Mouse (Mus musculus) testis, postnatal 14 days (tissue): ENCODE data around the gene Chrm2.

Source experiments
- DNase-seq: peaks from one replicate; pipeline ENCODE4 v3.0.0; 2021; ENCODE audit warnings: low spot score

The Chrm2 gene

GRCm38 (mm10) chr6:36387612-36388400, at the start of gene Chrm2:
Chrm2 (plus strand) TSS chr6:36388084.
- DNase-seq = no peak

GRCm38 (mm10) chr6:36373983-36374382, 13.9 kb upstream of the Chrm2 start:
- DNase-seq = no peak

GRCm38 (mm10) chr6:36377936-36378335, 9.9 kb upstream of the Chrm2 start:
- no peak for DNase-seq

DNA sequence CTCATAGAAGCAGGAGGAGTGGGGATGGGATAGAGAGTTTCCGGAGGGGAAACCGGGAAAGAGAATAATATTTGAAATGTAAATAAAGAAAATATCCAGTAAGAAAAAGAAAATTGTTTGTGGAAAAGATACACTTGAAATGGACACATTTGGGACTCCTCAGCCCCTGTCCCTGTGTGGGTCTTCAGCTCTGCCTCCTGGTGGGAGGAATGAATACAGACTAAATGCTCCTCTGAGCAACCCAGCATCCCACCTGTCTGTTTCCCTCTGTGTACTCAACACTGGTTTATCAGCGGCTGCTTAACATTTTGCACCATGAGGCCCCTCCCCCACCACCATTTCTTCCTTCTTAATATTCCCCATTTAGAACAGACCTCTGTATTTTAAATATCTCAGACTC, 3.8 kb upstream of the Chrm2 start:
- no peak for DNase-seq

GRCm38 (mm10) chr6:36388401-36389259, 746 bp downstream of the Chrm2 start:
- no peak for DNase-seq

DNA sequence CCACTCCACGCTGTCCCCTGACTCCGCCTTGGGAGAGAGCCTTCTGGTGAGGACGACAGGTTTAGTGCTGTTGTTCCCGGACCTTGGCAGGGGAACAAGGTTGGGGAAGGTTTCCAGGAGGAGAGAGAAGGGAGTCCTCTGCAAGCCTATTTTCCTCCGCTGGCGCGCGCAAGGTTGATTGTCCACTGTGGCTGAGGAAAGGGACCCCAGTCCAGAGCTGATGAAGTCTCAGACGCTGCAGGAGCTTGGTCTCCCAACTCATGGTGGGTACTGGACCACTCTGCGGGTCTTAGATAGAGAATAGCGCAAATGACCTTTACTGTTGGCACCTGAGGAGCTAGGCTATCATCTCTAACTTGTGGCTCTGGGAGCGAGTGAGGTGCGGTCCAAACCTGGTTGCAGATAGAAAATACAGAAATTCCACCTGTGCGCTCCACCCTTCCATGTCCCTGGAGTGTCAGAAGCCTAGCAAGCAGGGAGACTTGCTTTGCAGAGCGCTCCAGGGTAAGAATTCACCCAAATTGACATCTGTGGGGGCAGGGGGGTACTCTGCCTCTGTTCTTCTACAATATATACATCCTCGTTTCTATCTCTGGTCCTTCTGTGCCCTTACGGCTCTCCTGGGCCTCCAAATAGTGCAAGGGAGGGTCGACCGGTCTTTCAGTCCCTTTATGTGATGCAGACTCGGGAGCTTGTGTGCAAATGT, 1.5 kb downstream of the Chrm2 start:
- DNase-seq = no peak

DNA sequence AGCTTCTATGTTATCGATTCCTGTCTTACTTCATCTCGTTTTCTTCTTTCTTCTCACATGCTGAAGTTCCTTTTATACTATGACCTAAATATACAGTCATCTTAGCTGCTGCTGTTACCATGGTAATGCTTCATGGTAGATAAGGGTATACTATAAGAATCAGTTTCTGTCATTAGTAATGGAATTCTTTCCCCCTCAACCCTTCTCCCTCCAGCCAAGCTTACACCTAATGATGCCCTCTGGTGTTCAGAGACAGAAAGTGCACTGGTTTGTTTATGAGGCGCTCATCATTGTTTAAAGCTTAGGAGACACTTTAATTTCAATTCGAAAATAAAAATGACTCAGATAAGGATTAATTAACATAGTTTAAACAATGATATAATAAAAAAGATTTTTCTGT, 5.8 kb downstream of the Chrm2 start:
- DNase-seq = no peak

DNA sequence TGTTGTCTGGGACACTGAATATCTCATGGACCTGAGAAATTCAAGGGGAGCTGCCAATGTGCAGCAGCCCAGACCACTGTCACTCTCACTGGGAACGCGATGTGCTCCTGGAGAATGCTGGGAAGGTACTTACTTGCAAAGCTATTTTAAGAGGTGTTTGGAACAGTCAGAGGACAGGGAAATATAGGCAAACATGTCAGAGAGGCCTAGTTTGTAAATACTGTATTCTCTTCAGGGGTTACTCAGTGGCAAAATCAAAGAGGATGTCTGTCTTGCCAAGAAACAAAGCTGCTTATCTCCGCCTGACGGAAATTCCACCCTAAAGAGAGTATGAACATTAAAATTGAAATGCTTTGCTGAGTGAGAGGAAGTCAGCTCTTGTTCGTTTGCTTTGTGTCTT, 17.3 kb downstream of the Chrm2 start:
- no peak for DNase-seq

DNA sequence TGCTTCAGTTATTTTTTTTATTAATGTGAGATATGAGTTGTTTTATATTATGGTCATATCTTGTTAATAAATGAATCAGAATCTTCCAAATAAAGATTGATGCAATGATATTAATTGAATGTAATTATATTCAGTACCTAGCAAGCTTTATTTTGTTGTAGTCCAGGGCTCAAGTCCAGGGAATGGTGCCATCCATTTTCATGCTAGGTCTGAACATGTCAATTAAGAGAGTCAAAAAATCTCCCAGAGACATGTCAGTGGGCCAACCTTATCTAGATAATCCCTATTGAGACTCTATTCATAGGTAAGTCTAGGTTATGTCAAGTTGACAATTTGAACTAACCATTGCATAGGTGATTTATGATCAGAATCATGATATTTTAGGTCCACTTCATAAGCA, 21.1 kb downstream of the Chrm2 start:
- no peak for DNase-seq

GRCm38 (mm10) chr6:36410057-36410456, 22.2 kb downstream of the Chrm2 start:
- DNase-seq = no peak

GRCm38 (mm10) chr6:36419716-36420115, 31.8 kb downstream of the Chrm2 start:
- DNase-seq = no peak

DNA sequence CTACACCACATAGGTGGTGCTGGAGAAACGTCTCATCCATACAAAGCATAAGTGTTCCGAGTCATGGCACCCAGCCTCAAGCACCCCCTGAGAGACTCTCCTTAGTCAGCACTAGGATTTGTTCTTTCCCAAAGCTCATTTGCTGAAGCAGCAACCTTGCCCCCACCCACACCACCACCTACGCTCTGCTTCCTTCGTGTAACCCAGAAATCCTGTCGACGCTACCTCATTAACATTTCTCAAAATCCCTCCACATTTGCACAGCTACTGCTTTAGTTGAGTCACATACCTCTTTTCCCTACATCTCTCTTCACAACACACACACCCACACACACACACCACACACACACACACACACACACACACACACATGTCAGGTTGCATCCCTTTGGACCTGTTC, 50.1 kb downstream of the Chrm2 start:
- DNase-seq = no peak

DNA sequence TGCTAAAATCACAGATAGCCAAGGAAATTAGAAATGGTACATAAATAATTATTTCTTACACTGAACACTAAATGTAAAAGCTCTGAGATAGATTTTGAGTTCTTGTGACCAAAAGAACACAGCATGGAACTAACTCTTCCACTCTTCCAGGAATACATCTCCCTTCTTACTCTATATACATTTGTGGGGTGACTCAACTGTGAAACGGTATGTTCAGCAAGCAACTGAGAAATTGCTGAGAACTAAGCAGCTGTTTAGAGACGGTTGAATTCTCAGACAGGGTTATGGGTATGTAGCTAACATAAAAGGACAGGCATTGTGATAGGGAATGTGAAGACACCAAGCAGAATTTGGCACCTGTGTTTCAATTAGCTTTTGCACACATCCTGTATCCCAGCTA, 51.3 kb downstream of the Chrm2 start:
- DNase-seq = no peak

- no peak for DNase-seq
Observed at GRCm38 (mm10) chr6:36451480-36451879, 63.6 kb downstream of the Chrm2 start.

DNA sequence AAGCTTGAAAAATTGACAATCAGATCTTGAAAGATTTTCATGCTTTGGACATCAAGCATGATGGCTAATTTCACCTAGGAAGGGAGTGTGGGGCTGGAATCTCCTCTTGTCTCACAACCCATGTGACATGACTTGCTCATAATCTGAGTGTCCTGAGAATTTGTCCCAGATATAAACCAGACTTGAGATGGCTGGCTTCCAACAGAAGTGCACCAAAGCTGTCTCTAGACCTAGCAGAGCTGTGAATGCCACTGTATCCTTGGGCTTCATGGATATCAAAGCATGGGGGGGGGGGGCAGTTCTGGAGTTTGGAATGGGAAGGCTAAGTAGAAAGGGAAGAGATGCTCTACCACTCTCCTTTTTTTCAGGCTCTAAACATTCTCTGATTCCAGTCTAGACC, 67.2 kb downstream of the Chrm2 start:
- no peak for DNase-seq

DNA sequence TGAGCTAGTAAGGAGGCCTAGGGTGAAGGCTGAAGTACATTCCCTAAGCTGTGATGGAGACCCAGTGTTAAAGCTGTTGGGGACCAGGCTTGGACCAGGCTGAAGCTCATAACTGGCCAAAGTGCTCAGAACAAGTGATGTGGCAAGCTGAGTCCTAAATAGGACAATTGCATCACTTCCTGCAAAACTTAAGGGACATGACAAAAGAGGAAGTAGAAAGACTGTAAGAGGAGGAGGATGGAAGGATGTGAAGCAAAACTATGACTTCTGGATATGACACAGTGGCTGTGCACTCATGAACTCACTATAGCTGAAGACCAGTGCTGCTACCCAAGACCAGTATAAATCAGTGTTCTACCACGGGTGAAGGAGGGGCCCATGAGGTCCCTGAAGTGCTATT, 69.1 kb downstream of the Chrm2 start:
- DNase-seq = no peak

- no peak for DNase-seq
Observed at GRCm38 (mm10) chr6:36464008-36464407, 76.1 kb downstream of the Chrm2 start.

GRCm38 (mm10) chr6:36484132-36484665, 96.3 kb downstream of the Chrm2 start:
- no peak for DNase-seq

DNA sequence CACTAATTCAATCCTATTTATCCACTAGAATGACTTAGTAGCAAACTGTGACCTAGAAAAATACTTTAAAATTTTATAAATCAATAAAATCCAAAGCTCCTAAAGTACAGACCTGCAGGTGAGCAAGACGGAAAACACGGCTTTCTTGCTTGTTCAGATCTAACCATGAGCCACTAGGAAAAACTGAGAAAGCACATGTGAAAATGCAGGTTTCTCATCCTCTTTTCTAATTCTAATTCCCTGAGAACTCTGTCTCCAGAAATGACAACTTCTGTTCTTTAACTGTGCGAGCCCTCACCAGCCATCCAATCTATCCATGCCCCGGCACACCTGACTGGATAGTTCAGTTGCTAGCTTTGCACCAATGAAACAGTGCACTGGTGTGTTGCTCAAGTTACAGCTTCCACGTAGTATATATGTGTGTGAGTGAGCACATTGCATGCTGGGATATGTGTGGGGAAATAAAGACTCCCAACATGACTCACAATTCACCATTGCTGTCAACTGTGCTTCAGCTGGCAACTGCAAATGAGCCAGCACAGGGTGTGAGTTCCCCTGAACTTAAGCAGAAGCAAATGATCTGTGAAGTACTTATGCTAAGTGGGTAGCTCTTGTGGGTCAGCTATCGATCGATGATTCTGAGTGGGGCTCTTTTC, 119.3 kb downstream of the Chrm2 start:
- DNase-seq = no peak

DNA sequence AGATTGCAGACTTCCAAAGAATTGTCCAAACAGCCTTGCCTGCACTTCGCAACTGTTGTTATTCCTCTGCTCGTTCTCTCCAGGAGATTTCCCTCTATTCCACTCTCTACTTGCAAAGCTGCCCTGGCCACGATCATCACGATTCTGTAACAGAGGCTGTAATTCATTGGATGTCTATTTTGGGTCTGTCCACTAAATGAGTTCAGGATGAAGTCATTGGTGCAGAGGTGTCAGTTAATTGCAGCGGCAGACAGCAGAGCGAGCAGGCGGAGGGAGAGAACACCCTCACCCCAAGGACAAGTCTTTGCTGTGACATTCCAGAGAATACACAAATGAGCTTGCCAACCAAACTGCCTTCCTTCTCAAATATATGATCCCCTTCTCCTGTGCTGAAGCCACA, 120.1 kb downstream of the Chrm2 start:
- DNase-seq = no peak

- no peak for DNase-seq
Observed at GRCm38 (mm10) chr6:36508469-36508868, 120.6 kb downstream of the Chrm2 start.

GRCm38 (mm10) chr6:36516508-36516907, 128.6 kb downstream of the Chrm2 start:
- no peak for DNase-seq
